Mouse (Mus musculus): ENCODE measurements around the gene Gm10644.

- TF ChIP-seq CTCF (IDR thresholded peaks at IDR 0.05; ENCODE audit: borderline replicate concordance, extremely low read depth, insufficient read depth, insufficient read length) (no peak), POLR2A (IDR thresholded peaks at IDR 0.05; ENCODE audit: borderline replicate concordance, extremely low read depth, insufficient read depth, insufficient read length, poor library complexity, severe bottlenecking) (no peak)
These were observed 37.4 kb downstream of the Gm10644 start for GRCm38 (mm10) chr8:83917566-83917965.
